Mouse (Mus musculus) CH12.LX (cell line): ENCODE measurements around the gene Lrrc41. TPM values are rescaled to one million over a fixed set of nuclear protein-coding genes. Genes with fewer than 3 reads are reported as not detected.

Source experiments
- DNase-seq: peaks from one replicate; pipeline ENCODE4 v3.0.0-alpha.2; 2013; ENCODE audit errors: extremely low read depth
- H3K27ac ChIP-seq: 2 replicates; pipeline ENCODE4 v1.5.1; 2012; ENCODE audit warnings: low read depth, mild to moderate bottlenecking, control low read depth, moderate library complexity; ENCODE audit not compliant: insufficient read depth
- H3K27me3 ChIP-seq: replicated peaks from 2 replicates; pipeline ENCODE3; 2012; ENCODE audit warnings: inconsistent platforms
- H3K36me3 ChIP-seq, 2 experiments: replicated peaks in 1 of 2; 2 replicates each; pipeline versions ENCODE3 to v1.6.1; 2012; ENCODE audit warnings: inconsistent platforms in 1 of 2, low read length in 1 of 2, mild to moderate bottlenecking in 1 of 2, mixed read lengths in 1 of 2, moderate library complexity in 1 of 2; ENCODE audit not compliant: control insufficient read depth in 1 of 2, insufficient read depth in 1 of 2
- H3K4me1 ChIP-seq, 2 experiments: 2 replicates each; pipeline ENCODE4 v1.6.1; 2012; ENCODE audit warnings: inconsistent platforms in 1 of 2, moderate library complexity in 1 of 2; ENCODE audit not compliant: insufficient read depth in 2 of 2, control insufficient read depth in 1 of 2
- H3K4me2 ChIP-seq: 2 replicates; pipeline ENCODE4 v1.6.1; 2012; ENCODE audit warnings: low read depth, mild to moderate bottlenecking, control low read depth; ENCODE audit not compliant: poor library complexity, insufficient read depth, severe bottlenecking
- H3K4me3 ChIP-seq, 3 experiments: fragments of 150-350 bp in 1 of 3; sonication (generic) in 1 of 3; replicated peaks in 1 of 3; 2 replicates each; pipeline versions ENCODE3 to v1.5.1; 2011 to 2012; ENCODE audit warnings: low read depth in 2 of 3, low read length in 2 of 3, mild to moderate bottlenecking in 2 of 3, moderate library complexity in 2 of 3, control low read depth in 1 of 3, improper control_type of control experiment in 1 of 3, inconsistent platforms in 1 of 3, mixed read lengths in 1 of 3; ENCODE audit not compliant: poor library complexity in 1 of 3
- H3K79me2 ChIP-seq: replicated peaks from 2 replicates; pipeline ENCODE4 v1.6.1; 2012; ENCODE audit warnings: mild to moderate bottlenecking, moderate library complexity; ENCODE audit not compliant: control insufficient read depth, poor library complexity, insufficient read depth, severe bottlenecking; ENCODE audit errors: extremely low read depth
- H3K9ac ChIP-seq: 2 replicates; pipeline ENCODE4 v1.6.1; 2012; ENCODE audit warnings: low read depth, mild to moderate bottlenecking, control low read depth, moderate library complexity; ENCODE audit not compliant: insufficient read depth
- H3K9me3 ChIP-seq: replicated peaks from 2 replicates; pipeline ENCODE3; 2012; ENCODE audit warnings: low read length, inconsistent platforms, mixed read lengths
- BHLHE40 ChIP-seq: IDR thresholded peaks from 2 replicates; pipeline ENCODE4 v1.6.1; 2011; ENCODE audit warnings: mild to moderate bottlenecking, low read depth, low read length, improper control_type of control experiment
- CTCF ChIP-seq, 2 experiments: IDR thresholded peaks in 1 of 2; conservative IDR thresholded peaks in 1 of 2; 2 replicates each; pipeline ENCODE4 v1.5.1; 2011 to 2012; ENCODE audit warnings: low read depth in 2 of 2, low read length in 2 of 2, improper control_type of control experiment in 1 of 2, inconsistent platforms in 1 of 2, mild to moderate bottlenecking in 1 of 2, moderate library complexity in 1 of 2
- E2F4 ChIP-seq: IDR thresholded peaks from 2 replicates; pipeline ENCODE4 v1.6.1; 2011; ENCODE audit warnings: low read depth, low read length, improper control_type of control experiment; ENCODE audit not compliant: insufficient replicate concordance
- ETS1 ChIP-seq: conservative IDR thresholded peaks from 2 replicates; pipeline ENCODE4 v1.6.1; 2012; ENCODE audit warnings: low read depth, mild to moderate bottlenecking, inconsistent platforms, low read length, improper control_type of control experiment, moderate library complexity
- HCFC1 ChIP-seq: IDR thresholded peaks from 2 replicates; pipeline ENCODE4 v1.6.1; 2012; ENCODE audit warnings: low read depth, mild to moderate bottlenecking, inconsistent platforms, low read length, improper control_type of control experiment
- IRF4 ChIP-seq: IDR thresholded peaks from 2 replicates; pipeline ENCODE4 v1.6.1; 2014; ENCODE audit warnings: low read depth, mild to moderate bottlenecking, inconsistent platforms, low read length, improper control_type of control experiment
- MAFK ChIP-seq: IDR thresholded peaks from 2 replicates; pipeline ENCODE4 v1.6.1; 2011; ENCODE audit warnings: low read length, improper control_type of control experiment; ENCODE audit not compliant: insufficient replicate concordance
- MAZ ChIP-seq: IDR thresholded peaks from 2 replicates; pipeline ENCODE4 v1.6.1; 2012; ENCODE audit warnings: low read depth, mild to moderate bottlenecking, inconsistent platforms, low read length, improper control_type of control experiment, moderate library complexity
- PAX5 ChIP-seq: IDR thresholded peaks from 2 replicates; pipeline ENCODE4 v1.6.1; 2012; ENCODE audit warnings: low read length, inconsistent platforms, mixed read lengths
- POLR2A ChIP-seq: IDR thresholded peaks from 2 replicates; pipeline ENCODE4 v1.6.1; 2011; ENCODE audit warnings: low read depth, mild to moderate bottlenecking, improper control_type of control experiment, low read length
- POLR2AphosphoS2 ChIP-seq: IDR thresholded peaks from 2 replicates; pipeline ENCODE4 v1.6.1; 2011; ENCODE audit warnings: low read depth, low read length, improper control_type of control experiment
- TBP ChIP-seq: conservative IDR thresholded peaks from 2 replicates; pipeline ENCODE4 v1.6.1; 2011; ENCODE audit warnings: low read depth, low read length, improper control_type of control experiment
- TCF12 ChIP-seq: IDR thresholded peaks from 2 replicates; pipeline ENCODE4 v1.6.1; 2014; ENCODE audit warnings: low read depth, mild to moderate bottlenecking, inconsistent platforms, low read length, improper control_type of control experiment
- ZNF384 ChIP-seq: IDR thresholded peaks from 2 replicates; pipeline ENCODE4 v1.6.1; 2012; ENCODE audit warnings: low read depth, low read length, improper control_type of control experiment, inconsistent platforms
- dilution Hi-C: fragments of 300-500 bp; cut with MboI; formaldehyde crosslinking; loops from 2 replicates; pipeline ENCODE4 v1.14.3; 2020; ENCODE audit warnings: low sequenced_read_pairs; ENCODE audit not compliant: extremely low pct_unique_long_range_greater_than_20kb, extremely low pct_ligation_motif_present
- in situ Hi-C: fragments of 300-500 bp; cut with MboI; formaldehyde crosslinking; loops from 3 replicates; pipeline ENCODE4 v1.14.3; 2019; ENCODE audit warnings: low sequenced_read_pairs, low pct_ligation_motif_present, low pct_unique_long_range_greater_than_20kb, mixed read lengths
- polyA plus RNA-seq: library from polyadenylated mRNA; unstranded; fragments of >175 nt; gene quantifications from 2 replicates; pipeline ENCODE4 v1.2.1, GENCODE M21; 2012; ENCODE audit warnings: low read depth; ENCODE audit not compliant: insufficient read length
- total RNA-seq, 2 experiments: library from RNA; depleted of rRNA; stranded (reverse); fragments of 300-350 nt in 1 of 2; fragments of >200 nt in 1 of 2; gene quantifications; 2 replicates each; pipeline ENCODE4 v1.2.3; 2012 to 2014

Lrrc41 gene
- total and polyA plus RNA-seq, 3 experiments: 48.8 to 60.8 (median 51.8) TPM

DNA sequence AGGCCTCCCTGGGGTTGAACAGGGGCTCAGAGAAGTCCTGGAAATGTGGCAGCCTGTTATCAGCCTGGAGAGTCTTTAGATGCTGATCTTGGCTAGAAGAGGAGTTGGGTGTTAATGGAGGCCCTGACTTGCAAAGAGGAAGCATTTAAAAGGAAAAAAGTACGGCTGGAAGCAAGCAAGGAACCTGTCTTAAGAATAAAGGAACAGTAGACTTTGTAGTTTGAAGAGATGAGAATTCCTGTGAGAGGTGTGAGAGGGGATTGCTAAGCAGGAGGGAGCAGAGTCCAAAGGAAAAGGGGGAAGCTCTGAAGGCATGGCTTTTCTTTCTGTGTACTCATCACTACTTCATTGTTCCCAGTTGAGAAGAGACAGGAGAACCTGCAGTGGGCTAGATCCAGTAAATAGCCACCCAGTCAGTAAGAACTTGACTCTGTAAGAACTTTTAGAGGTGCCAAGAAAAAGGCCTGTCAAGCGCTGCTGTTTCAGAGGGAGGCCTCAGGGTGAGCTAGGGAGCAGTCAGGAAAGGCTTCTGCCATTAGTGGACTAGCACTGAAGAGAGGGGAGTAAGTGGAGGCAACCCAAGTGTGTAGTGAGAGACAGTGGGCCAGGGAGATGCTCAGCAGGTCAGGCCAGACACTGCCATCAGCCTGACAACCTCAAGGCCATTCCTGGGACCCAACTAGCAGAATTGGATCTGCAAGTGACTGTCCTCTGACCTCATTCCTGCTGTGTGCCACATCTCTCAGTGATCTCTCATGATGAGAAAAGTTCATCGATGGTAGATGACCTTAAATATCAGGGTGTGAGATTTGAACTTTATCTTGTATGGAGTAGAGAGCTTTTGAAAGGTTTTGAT is 2.4 kb downstream of the Lrrc41 start:
- H3K27ac ChIP-seq: peak overlapping the region; percentile 81
- TF ChIP-seq ETS1 (no peak), POLR2A (0 out of 2 replicates have a peak, but pooled peaks have one; percentile 10), CTCF (conservative IDR thresholded peaks at IDR 0.05 in 1 of 2, IDR thresholded peaks at IDR 0.05 in 1 of 2; ENCODE audit: low read depth in 2 of 2, low read length in 2 of 2) (peak in 1 of 2 experiments; percentile 25; a peak in 2 of 4 replicates), ZNF384 (peak; percentile 91), TBP (0 out of 2 replicates have a peak, but pooled peaks have one; percentile 42)
- no peak for DNase-seq
- peak overlapping the region; percentile 52 to 94 (median 81) for H3K4me3 ChIP-seq
- H3K4me1 ChIP-seq: peaks cover 2 to 9% of the 10 kb centered on the region in 2 experiments; a peak in 3 of 4 replicates
- no peaks in the 10 kb centered on the region for H3K27me3 ChIP-seq
- H3K9ac ChIP-seq: peak overlapping the region; percentile 82
- peaks cover 46% of the 10 kb centered on the region for H3K79me2 ChIP-seq
- H3K36me3 ChIP-seq: peaks cover 12 to 35% of the 10 kb centered on the region in 2 experiments
- peak overlapping the region; percentile 42 for H3K4me2 ChIP-seq
- dilution Hi-C loops (no loop called here), in situ Hi-C loops (no loop called here)
- no peaks in the 10 kb centered on the region for H3K9me3 ChIP-seq

DNA sequence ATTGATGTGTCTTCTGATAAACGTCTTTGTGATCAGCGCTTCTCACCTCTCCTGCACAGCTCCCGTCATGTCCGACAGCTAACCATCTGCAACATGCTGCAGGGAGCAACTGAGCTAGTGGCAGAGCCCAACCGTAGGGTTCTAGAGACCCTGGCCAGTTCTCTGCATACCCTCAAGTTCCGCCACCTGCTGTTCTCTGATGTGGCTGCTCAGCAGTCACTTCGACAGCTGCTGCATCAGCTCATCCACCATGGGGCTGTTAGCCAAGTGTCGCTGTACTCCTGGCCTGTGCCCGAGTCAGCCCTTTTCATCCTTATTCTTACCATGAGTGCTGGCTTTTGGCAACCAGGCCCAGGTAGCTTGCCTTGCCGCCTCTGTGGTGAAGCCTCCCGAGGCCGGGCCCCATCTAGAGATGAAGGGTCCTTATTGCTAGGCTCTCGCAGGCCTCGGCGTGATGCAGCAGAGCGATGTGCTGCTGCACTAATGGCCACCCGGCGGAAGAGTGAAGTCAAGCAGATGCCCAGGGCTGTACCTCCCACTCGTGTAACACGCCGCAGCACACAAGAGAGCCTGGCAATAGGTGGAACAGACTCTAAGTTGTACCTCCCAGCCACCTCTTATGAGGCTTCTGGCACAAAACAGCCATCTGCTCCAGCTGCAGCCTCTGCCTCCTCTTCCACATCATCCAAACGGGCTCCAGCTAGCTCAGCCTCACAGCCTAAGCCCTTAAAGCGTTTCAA is 13.6 kb downstream of the Lrrc41 start:
- no peak overlapping the region for H3K4me3 ChIP-seq
- H3K9me3 ChIP-seq: no peaks in the 10 kb centered on the region
- no peaks in the 10 kb centered on the region for H3K4me1 ChIP-seq
- dilution Hi-C loops (no loop called here), in situ Hi-C loops (no loop called here)
- no peak overlapping the region for H3K4me2 ChIP-seq
- no peak overlapping the region for H3K9ac ChIP-seq
- no peaks in the 10 kb centered on the region for H3K79me2 ChIP-seq
- TF ChIP-seq MAFK (no peak), CTCF (conservative IDR thresholded peaks at IDR 0.05 in 1 of 2, IDR thresholded peaks at IDR 0.05 in 1 of 2; ENCODE audit: low read depth in 2 of 2, low read length in 2 of 2) (no peak), MAZ (no peak), BHLHE40 (no peak), POLR2AphosphoS2 (no peak), HCFC1 (no peak), PAX5 (no peak)
- TF ChIP-seq, all 38 proteins: peak for 0
- no peak overlapping the region for H3K27ac ChIP-seq
- no peak for DNase-seq
- H3K36me3 ChIP-seq: peaks cover 44 to 94% of the 10 kb centered on the region in 2 experiments
- H3K27me3 ChIP-seq: no peaks in the 10 kb centered on the region

DNA sequence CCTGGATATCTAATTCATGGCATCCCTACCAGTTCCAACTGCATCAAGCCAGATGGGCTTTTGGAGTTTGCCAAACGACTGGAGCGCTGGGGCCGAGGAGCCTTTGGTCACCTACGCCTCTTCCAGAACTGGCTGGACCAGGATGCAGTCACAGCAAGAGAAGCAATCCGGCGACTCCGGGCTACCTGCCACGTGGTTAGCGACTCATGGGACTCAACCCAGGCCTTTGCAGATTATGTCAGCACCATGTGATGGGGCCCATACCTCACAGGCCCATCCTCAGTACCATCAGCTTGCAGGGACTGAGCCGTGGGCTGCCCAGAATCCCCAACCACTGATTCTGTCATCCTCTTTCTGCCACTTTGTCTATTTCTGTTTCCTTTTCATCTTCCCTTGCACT is 21.2 kb downstream of the Lrrc41 start:
- in situ Hi-C loops: no loop called here
- TF ChIP-seq ETS1 (no peak), TCF12 (no peak), POLR2AphosphoS2 (no peak), PAX5 (no peak), ZNF384 (no peak), IRF4 (no peak), E2F4 (no peak)
- dilution Hi-C loops: no loop called here
- Histone ChIP-seq H3K27ac (no peak overlapping the region), H3K9me3 (no peaks in the 10 kb centered on the region), H3K9ac (no peak overlapping the region), H3K4me2 (no peak overlapping the region), H3K4me1 (no peaks in the 10 kb centered on the region), H3K79me2 (no peaks in the 10 kb centered on the region; the same call in 1 of the 2 replicates), H3K4me3 (no peak overlapping the region), H3K27me3 (no peaks in the 10 kb centered on the region), H3K36me3 (peaks cover 75 to 98% of the 10 kb centered on the region in 2 experiments)
- DNase-seq: peak; percentile 14
